Mouse (Mus musculus): Measurements from ENCODE around the gene Fthl17e. TPM values are rescaled to one million over a fixed set of nuclear protein-coding genes. Genes with fewer than 3 reads are reported as not detected.
"Not testable (repeated sequence)": the region's sequence is repeated elsewhere in the genome, so short reads cannot be mapped to it uniquely, and the experiment has no call there.

Gene Fthl17e
- polyA plus RNA-seq (2015; fragmentation: Nextera tagmentation; extraction: Ambion mirVana): not detected in 2 replicates

DNA sequence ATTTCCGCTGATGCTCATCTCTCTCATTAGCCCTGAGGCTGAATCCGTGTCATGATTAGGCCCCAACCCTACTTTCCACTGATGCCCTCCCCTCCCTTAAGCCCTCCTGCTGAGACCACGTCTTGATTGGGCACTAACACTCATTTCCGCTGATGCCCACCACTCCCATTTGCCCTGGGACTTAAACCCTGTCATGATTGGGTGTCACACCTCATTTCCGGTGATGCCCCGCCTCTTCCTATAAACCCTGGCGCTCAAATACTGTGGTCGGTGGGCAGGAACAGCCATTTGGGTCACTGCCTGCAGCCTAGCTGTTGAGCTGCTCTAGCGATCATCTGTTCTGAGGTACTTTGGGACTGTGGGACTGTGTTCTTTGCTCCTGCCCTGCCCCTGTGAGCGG, at the start of gene Fthl17e:
Fthl17e (plus strand) TSS at position 301 of the 400 bp plus-strand sequence.
- not testable (repeated sequence) for H3K36me3 ChIP-seq; H3K9me3 ChIP-seq (replicated peaks); H3K4me3 ChIP-seq (replicated peaks); H3K4me1 ChIP-seq; H3K4me2 ChIP-seq (replicated peaks); H3K27me3 ChIP-seq; H3K27ac ChIP-seq (replicated peaks); H3K9ac ChIP-seq; ATAC-seq (ENCODE audit: insufficient number of reproducible peaks, low FRiP score, low TSS enrichment, low read depth)
- WGBS: no CpG with 5 or more reads among the region's 10 CpGs

DNA sequence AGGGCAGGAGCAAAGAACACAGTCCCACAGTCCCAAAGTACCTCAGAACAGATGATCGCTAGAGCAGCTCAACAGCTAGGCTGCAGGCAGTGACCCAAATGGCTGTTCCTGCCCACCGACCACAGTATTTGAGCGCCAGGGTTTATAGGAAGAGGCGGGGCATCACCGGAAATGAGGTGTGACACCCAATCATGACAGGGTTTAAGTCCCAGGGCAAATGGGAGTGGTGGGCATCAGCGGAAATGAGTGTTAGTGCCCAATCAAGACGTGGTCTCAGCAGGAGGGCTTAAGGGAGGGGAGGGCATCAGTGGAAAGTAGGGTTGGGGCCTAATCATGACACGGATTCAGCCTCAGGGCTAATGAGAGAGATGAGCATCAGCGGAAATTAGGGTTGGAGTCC, 46.6 kb upstream of the Fthl17e start, which contains the start of gene Fthl17d:
Fthl17d (minus strand) TSS at position 101 of the 400 bp plus-strand sequence.
- H3K36me3 ChIP-seq; ATAC-seq (ENCODE audit: insufficient number of reproducible peaks, low FRiP score, low TSS enrichment, low read depth); H3K4me2 ChIP-seq (replicated peaks); H3K9ac ChIP-seq; H3K27me3 ChIP-seq; H3K9me3 ChIP-seq (replicated peaks); H3K27ac ChIP-seq (replicated peaks); H3K4me3 ChIP-seq (replicated peaks); H3K4me1 ChIP-seq: not testable (repeated sequence)
- WGBS: no CpG with 5 or more reads among the region's 9 CpGs

- H3K9ac ChIP-seq: no peak overlapping the region
- H3K36me3 ChIP-seq: no peaks in the 10 kb centered on the region
- H3K9me3 ChIP-seq (replicated peaks): no peaks in the 10 kb centered on the region
- H3K27ac ChIP-seq (replicated peaks): no peak overlapping the region
- WGBS: 64% methylated on average over 1 of the region's 1 CpGs
- no peak overlapping the region for H3K4me2 ChIP-seq (replicated peaks)
- H3K4me3 ChIP-seq (replicated peaks): no peak overlapping the region
- ATAC-seq (ENCODE audit: insufficient number of reproducible peaks, low FRiP score, low TSS enrichment, low read depth): no peak
- no peaks in the 10 kb centered on the region for H3K4me1 ChIP-seq
- no peaks in the 10 kb centered on the region for H3K27me3 ChIP-seq
Observed at GRCm38 (mm10) chrX:9016079-9016478, 17.2 kb upstream of the Fthl17e start.

GRCm38 (mm10) chrX:9019481-9019880, 13.8 kb upstream of the Fthl17e start:
- H3K9ac ChIP-seq: no peak overlapping the region
- H3K27me3 ChIP-seq: no peaks in the 10 kb centered on the region
- ATAC-seq (ENCODE audit: insufficient number of reproducible peaks, low FRiP score, low TSS enrichment, low read depth): no peak
- no peaks in the 10 kb centered on the region for H3K4me1 ChIP-seq
- no peak overlapping the region for H3K4me2 ChIP-seq (replicated peaks)
- H3K4me3 ChIP-seq (replicated peaks): no peak overlapping the region
- no peaks in the 10 kb centered on the region for H3K36me3 ChIP-seq
- 63% methylated on average over 10 of the region's 10 CpGs for WGBS
- no peaks in the 10 kb centered on the region for H3K9me3 ChIP-seq (replicated peaks)
- H3K27ac ChIP-seq (replicated peaks): no peak overlapping the region

- not testable (repeated sequence) for ATAC-seq (ENCODE audit: insufficient number of reproducible peaks, low FRiP score, low TSS enrichment, low read depth); H3K4me1 ChIP-seq; H3K9ac ChIP-seq; H3K4me2 ChIP-seq (replicated peaks); H3K27me3 ChIP-seq; H3K9me3 ChIP-seq (replicated peaks); H3K36me3 ChIP-seq; H3K4me3 ChIP-seq (replicated peaks); H3K27ac ChIP-seq (replicated peaks)
- WGBS: 26% methylated on average over 3 of the region's 4 CpGs
Observed at GRCm38 (mm10) chrX:9041611-9042010, 8.3 kb downstream of the Fthl17e start.

- not testable (repeated sequence) for H3K27me3 ChIP-seq; H3K4me3 ChIP-seq (replicated peaks); H3K9me3 ChIP-seq (replicated peaks); H3K4me2 ChIP-seq (replicated peaks); ATAC-seq (ENCODE audit: insufficient number of reproducible peaks, low FRiP score, low TSS enrichment, low read depth); H3K4me1 ChIP-seq; H3K27ac ChIP-seq (replicated peaks); H3K9ac ChIP-seq; H3K36me3 ChIP-seq
- 34% methylated on average over 8 of the region's 9 CpGs for whole genome bisulfite sequencing
Observed at GRCm38 (mm10) chrX:9060952-9061351, 27.7 kb downstream of the Fthl17e start.

DNA sequence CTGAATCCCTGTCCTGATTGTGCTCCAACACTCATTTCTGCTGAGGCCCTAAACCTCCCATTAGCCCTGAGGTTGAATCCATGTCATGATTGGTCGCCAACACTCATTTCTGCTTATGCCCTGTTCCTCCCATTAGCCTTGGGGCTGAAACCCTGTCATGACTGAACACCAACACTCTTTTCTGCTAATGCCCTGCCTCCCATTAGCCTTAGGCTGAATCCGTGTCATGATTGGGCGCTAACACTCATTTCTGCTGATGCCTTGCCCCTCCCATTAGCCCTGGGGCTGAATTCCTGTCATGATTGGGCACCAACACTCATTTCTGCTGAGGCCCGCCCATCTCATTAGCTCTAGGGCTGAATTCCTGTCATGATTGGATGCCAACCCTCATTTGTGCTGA, 28.8 kb downstream of the Fthl17e start:
- H3K27ac ChIP-seq (replicated peaks): no peak overlapping the region
- H3K4me2 ChIP-seq (replicated peaks): no peak overlapping the region
- WGBS: 87% methylated on average over 4 of the region's 4 CpGs
- no peaks in the 10 kb centered on the region for H3K36me3 ChIP-seq
- no peaks in the 10 kb centered on the region for H3K27me3 ChIP-seq
- no peak overlapping the region for H3K9ac ChIP-seq
- ATAC-seq (ENCODE audit: insufficient number of reproducible peaks, low FRiP score, low TSS enrichment, low read depth): no peak
- no peaks in the 10 kb centered on the region for H3K4me1 ChIP-seq
- no peak overlapping the region for H3K4me3 ChIP-seq (replicated peaks)
- H3K9me3 ChIP-seq (replicated peaks): no peaks in the 10 kb centered on the region

DNA sequence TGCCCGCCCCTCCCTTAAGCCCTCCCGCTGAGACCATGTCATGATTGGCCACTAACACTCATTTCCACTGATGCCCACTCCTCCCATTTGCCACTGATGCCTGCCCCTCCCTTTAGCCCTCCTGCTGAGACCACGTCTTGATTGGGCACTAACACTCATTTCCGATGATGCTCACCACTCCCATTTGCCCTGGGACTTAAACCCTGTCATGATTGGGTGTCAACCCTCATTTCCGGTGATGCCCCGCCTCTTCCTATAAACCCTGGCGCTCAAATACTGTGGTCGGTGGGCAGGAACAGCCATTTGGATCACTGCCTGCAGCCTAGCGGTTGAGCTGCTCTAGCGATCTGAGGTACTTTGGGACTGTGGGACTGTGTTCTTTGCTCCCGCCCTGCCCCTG, 29.4 kb downstream of the Fthl17e start, which contains the start of gene Fthl17f:
Fthl17f (plus strand) TSS at position 301 of the 400 bp plus-strand sequence.
- WGBS: 90% methylated on average over 11 of the region's 11 CpGs

DNA sequence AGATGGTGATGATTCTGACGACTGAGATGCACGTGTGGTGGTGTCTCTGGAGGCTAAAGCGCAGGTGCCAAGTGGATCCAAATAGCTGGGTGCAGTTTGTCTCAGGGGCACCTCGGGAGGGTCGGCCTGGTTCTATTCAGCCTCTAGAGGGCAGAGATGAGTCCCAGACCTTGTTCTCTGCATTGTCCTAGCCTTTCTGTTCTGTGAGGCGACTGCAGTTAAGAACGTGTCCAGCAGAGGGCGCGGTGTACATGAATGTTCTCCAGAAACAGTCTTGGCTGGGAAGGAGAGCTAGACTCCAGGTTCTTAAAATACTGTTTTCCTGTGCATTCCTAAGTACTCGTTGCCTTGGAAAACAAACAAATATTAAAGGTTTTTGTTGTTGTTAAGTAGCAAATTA, 44.4 kb downstream of the Fthl17e start:
- not testable (repeated sequence) for H3K9ac ChIP-seq; H3K4me2 ChIP-seq (replicated peaks); H3K4me1 ChIP-seq; H3K27me3 ChIP-seq; ATAC-seq (ENCODE audit: insufficient number of reproducible peaks, low FRiP score, low TSS enrichment, low read depth); H3K36me3 ChIP-seq; H3K9me3 ChIP-seq (replicated peaks); H3K27ac ChIP-seq (replicated peaks); H3K4me3 ChIP-seq (replicated peaks)
- 12% methylated on average over 9 of the region's 10 CpGs for WGBS

More for the DNA sequence above, 29.4 kb downstream of the Fthl17e start, which contains the start of gene Fthl17f:
- not testable (repeated sequence) for H3K4me3 ChIP-seq (replicated peaks); H3K4me1 ChIP-seq; H3K36me3 ChIP-seq; H3K9ac ChIP-seq; H3K27ac ChIP-seq (replicated peaks); H3K4me2 ChIP-seq (replicated peaks); H3K27me3 ChIP-seq; H3K9me3 ChIP-seq (replicated peaks); ATAC-seq (ENCODE audit: insufficient number of reproducible peaks, low FRiP score, low TSS enrichment, low read depth)

Other genes starting within 250 kb of the Fthl17e start
- gene Ssxb5, start 229.8 kb upstream of the Fthl17e start, polyA plus RNA-seq (2015; fragmentation: Nextera tagmentation; extraction: Ambion mirVana): not detected in 2 replicates
- gene Gm6592, start 189.5 kb upstream of the Fthl17e start, polyA plus RNA-seq (2015; fragmentation: Nextera tagmentation; extraction: Ambion mirVana): not detected in 2 replicates
- not detected in 2 replicates for gene Gm5751, start 159.2 kb upstream of the Fthl17e start, polyA plus RNA-seq (2015; fragmentation: Nextera tagmentation; extraction: Ambion mirVana)
- gene B630019K06Rik, start 141.1 kb upstream of the Fthl17e start, polyA plus RNA-seq (2015; fragmentation: Nextera tagmentation; extraction: Ambion mirVana): 3.6 and 4.3 TPM in 2 replicates
- gene Fthl17b, start 70.5 kb upstream of the Fthl17e start, polyA plus RNA-seq (2015; fragmentation: Nextera tagmentation; extraction: Ambion mirVana): not detected in 2 replicates
- gene Fthl17c, start 56.9 kb upstream of the Fthl17e start, polyA plus RNA-seq (2015; fragmentation: Nextera tagmentation; extraction: Ambion mirVana): not detected in 2 replicates
- not detected in 2 replicates for gene Fthl17d, start 46.7 kb upstream of the Fthl17e start, polyA plus RNA-seq (2015; fragmentation: Nextera tagmentation; extraction: Ambion mirVana)
- gene Fthl17f, start 29.5 kb downstream of the Fthl17e start, polyA plus RNA-seq (2015; fragmentation: Nextera tagmentation; extraction: Ambion mirVana): not detected in 2 replicates
- gene 4930402K13Rik, start 71.1 kb downstream of the Fthl17e start, polyA plus RNA-seq (2015; fragmentation: Nextera tagmentation; extraction: Ambion mirVana): not detected in 2 replicates
- 0.88 and 0.96 TPM in 2 replicates for gene Lancl3, start 166.4 kb downstream of the Fthl17e start, polyA plus RNA-seq (2015; fragmentation: Nextera tagmentation; extraction: Ambion mirVana)
- gene Gm14862, start 223.4 kb downstream of the Fthl17e start, polyA plus RNA-seq (2015; fragmentation: Nextera tagmentation; extraction: Ambion mirVana): not detected in 2 replicates
- 1.1 and 2.0 TPM in 2 replicates for gene Xk, start 239.3 kb downstream of the Fthl17e start, polyA plus RNA-seq (2015; fragmentation: Nextera tagmentation; extraction: Ambion mirVana)

All from embryonic facial prominence, embryonic 15.5 days (tissue).